Mouse (Mus musculus) G1E (cell line): ENCODE data around the gene Tm2d1. TPM values are rescaled to one million over a fixed set of nuclear protein-coding genes. Genes with fewer than 3 reads are reported as not detected.

Experiments used
- ATAC-seq: 2 replicates; pipeline ENCODE4 v1.8.0; 2016; ENCODE audit warnings: mild to moderate bottlenecking; ENCODE audit not compliant: insufficient number of reproducible peaks, poor library complexity, low FRiP score, severe bottlenecking; ENCODE audit errors: extremely low read depth
- DNase-seq: peaks from one replicate; pipeline ENCODE4 v3.0.0; 2012; ENCODE audit warnings: low spot score
- H3K27me3 ChIP-seq: 2 replicates; pipeline ENCODE4 v1.6.1; 2012; ENCODE audit warnings: mild to moderate bottlenecking, low read length, inconsistent platforms; ENCODE audit not compliant: insufficient read depth
- H3K36me3 ChIP-seq: replicated peaks from 2 replicates; pipeline ENCODE3; 2012; ENCODE audit warnings: mild to moderate bottlenecking, inconsistent platforms
- H3K4me1 ChIP-seq: 2 replicates; pipeline ENCODE4 v1.6.1; 2012; ENCODE audit warnings: low read depth, low read length, inconsistent platforms, mixed read lengths; ENCODE audit not compliant: insufficient read depth
- H3K4me3 ChIP-seq: 2 replicates; pipeline ENCODE4 v1.5.1; 2012; ENCODE audit warnings: low read depth, mild to moderate bottlenecking, inconsistent platforms, low read length, moderate library complexity, mixed read lengths
- H3K9me3 ChIP-seq: replicated peaks from 2 replicates; pipeline ENCODE4 v1.6.1; 2012; ENCODE audit warnings: inconsistent platforms
- CTCF ChIP-seq: IDR thresholded peaks from 2 replicates; pipeline ENCODE4 v1.5.1; 2012; ENCODE audit warnings: low read depth, low read length, inconsistent platforms, mixed read lengths
- GATA1 ChIP-seq: IDR thresholded peaks from 2 replicates; pipeline ENCODE4 v1.6.1; 2012; ENCODE audit warnings: borderline replicate concordance, low read length, inconsistent platforms, mixed read lengths
- GATA2 ChIP-seq: IDR thresholded peaks from 2 replicates; pipeline ENCODE4 v1.6.1; 2012; ENCODE audit warnings: low read depth, low read length, inconsistent platforms, borderline replicate concordance
- POLR2AphosphoS5 ChIP-seq: IDR thresholded peaks from 2 replicates; pipeline ENCODE4 v1.6.1; 2012; ENCODE audit warnings: low read depth, low read length, inconsistent platforms; ENCODE audit not compliant: insufficient replicate concordance
- TAL1 ChIP-seq: conservative IDR thresholded peaks from 2 replicates; pipeline ENCODE4 v1.6.1; 2012; ENCODE audit warnings: low read depth, low read length, inconsistent platforms, mixed read lengths
- polyA plus RNA-seq: library from polyadenylated mRNA; stranded (reverse); fragments of >175 nt; gene quantifications from 2 replicates; pipeline ENCODE4 v1.2.3, GENCODE M21; 2012
- total RNA-seq, 2 experiments: library from RNA; stranded (forward) in 1 of 2; stranded (reverse) in 1 of 2; fragments of 200-1000 nt in 1 of 2; fragments of >200 nt in 1 of 2; fragmentation: Nextera tagmentation in 1 of 2; gene quantifications; 2 replicates each; pipeline ENCODE4 v1.2.3; 2014 to 2017

The Tm2d1 gene
- total and polyA plus RNA-seq, 3 experiments: 9.8 to 17.8 (median 12.0) TPM

DNA sequence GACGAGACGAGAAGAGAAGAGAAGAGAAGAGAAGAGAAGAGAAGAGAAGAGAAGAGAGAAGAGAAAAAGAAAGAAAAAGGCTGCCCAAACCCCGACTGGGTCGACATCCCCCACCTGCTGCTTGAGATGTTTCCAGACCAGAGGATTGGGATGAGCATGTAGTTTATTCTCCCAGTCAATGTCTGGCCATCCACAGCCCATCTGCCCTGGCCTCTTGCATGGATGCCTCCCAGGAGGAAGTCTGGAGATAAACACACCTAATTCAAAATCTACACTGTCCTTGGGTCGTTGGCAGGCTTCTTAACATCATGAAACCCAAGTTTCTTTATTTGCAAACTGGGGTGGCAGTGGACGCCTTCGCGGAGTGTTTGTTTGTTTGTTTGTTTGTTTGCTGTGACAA lies 47.4 kb downstream of the Tm2d1 start:
- no peaks in the 10 kb centered on the region for H3K27me3 ChIP-seq
- DNase-seq: no peak
- H3K36me3 ChIP-seq: no peaks in the 10 kb centered on the region
- H3K4me1 ChIP-seq: no peaks in the 10 kb centered on the region
- H3K9me3 ChIP-seq: peaks cover 25% of the 10 kb centered on the region
- no peak for ATAC-seq
- TF ChIP-seq TAL1 (no peak), CTCF (no peak), GATA2 (no peak), POLR2AphosphoS5 (no peak), GATA1 (no peak)
- H3K4me3 ChIP-seq: no peak overlapping the region

DNA sequence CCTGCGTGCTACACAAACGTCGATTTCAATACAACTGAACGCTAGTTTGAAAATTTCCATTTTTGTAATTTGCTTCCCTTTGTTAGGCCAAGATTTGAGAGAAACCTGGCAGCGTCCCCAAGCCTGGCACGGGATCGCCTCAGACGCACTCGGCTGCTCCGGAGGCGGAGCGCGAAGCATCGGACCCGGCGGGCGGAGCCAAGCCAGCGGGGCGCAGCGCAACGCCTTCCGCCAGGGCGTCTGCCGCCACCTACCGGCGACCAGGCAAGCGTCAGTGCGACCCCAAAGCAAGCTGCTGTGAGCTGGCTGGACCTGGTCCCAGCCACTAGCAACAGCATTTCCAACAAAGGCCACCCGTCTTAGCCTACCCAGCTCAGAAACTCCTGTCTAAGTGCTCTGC lies 60.9 kb downstream of the Tm2d1 start:
- TF ChIP-seq CTCF (no peak), GATA2 (no peak), POLR2AphosphoS5 (no peak), TAL1 (no peak), GATA1 (no peak)
- Histone ChIP-seq H3K27me3 (no peaks in the 10 kb centered on the region), H3K9me3 (peaks cover 33% of the 10 kb centered on the region), H3K4me1 (no peaks in the 10 kb centered on the region), H3K4me3 (no peak overlapping the region), H3K36me3 (no peaks in the 10 kb centered on the region)
- DNase-seq (no peak), ATAC-seq (no peak)

DNA sequence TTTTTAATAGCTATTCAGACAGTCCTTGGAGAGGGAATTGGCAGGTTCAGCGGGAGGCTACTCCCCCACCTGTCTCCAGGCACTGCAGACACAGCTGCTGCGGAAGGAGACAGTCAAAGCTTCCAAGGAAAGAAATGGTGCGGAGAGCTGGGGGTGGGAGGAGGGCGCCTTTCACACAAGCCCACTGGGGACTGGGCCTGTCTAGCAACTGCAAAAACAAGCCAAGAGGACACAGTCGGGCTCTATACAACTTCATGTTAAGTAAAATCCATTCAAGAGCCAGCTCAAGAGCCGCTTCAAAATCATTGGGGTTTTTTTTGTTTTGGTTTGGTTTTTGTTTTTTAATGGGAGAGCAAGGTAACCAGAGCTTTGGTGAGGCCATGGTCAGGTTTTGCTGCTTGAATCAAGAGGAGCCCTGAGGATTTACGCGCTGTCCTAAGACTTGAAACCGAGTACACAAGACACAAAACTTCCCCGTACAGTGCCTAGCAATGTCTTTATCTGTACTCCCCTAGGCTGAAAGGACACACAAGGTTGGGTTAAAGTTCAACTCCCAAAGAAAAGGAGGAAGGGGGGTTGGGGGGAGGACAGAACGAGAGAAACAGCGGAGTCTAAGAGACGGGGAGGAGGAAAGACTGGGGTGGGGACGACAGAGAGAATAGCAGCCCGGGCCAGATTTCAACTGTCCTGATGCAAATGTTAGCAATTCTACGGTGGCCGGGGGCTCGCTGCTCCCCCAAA lies 61.6 kb downstream of the Tm2d1 start:
- DNase-seq: no peak
- Histone ChIP-seq H3K4me3 (no peak overlapping the region), H3K4me1 (no peaks in the 10 kb centered on the region), H3K9me3 (peaks cover 28% of the 10 kb centered on the region), H3K27me3 (no peaks in the 10 kb centered on the region), H3K36me3 (no peaks in the 10 kb centered on the region)
- TF ChIP-seq GATA1: no peak
- no peak for TF ChIP-seq TAL1
- no peak for TF ChIP-seq POLR2AphosphoS5
- TF ChIP-seq CTCF: no peak
- no peak for TF ChIP-seq GATA2
- no peak for ATAC-seq

DNA sequence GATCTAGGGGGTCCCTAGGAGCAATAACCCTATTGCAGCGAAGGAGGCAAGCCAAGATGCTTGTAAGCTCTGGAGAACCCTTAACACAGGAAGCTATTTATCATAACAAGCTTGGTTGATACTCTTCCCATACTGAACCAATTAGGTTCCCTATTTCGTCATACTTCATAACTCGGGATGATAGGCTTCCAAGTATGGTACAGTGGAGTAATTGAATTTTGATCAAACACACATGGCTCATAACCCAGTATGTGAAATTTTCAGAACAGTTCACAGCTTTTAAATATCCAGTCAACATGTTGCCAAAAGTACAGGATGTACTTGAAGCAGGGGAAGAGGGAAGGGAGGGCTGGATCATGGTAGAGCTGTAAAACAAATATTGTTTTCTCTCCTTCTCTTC lies 64.3 kb downstream of the Tm2d1 start:
- no peaks in the 10 kb centered on the region for H3K4me1 ChIP-seq
- DNase-seq (no peak), ATAC-seq (no peak)
- H3K36me3 ChIP-seq: no peaks in the 10 kb centered on the region
- no peak for TF ChIP-seq TAL1
- no peak for TF ChIP-seq POLR2AphosphoS5
- TF ChIP-seq GATA2: no peak
- no peak for TF ChIP-seq CTCF
- TF ChIP-seq GATA1: no peak
- peaks cover 26% of the 10 kb centered on the region for H3K9me3 ChIP-seq
- no peak overlapping the region for H3K4me3 ChIP-seq
- H3K27me3 ChIP-seq: no peaks in the 10 kb centered on the region

DNA sequence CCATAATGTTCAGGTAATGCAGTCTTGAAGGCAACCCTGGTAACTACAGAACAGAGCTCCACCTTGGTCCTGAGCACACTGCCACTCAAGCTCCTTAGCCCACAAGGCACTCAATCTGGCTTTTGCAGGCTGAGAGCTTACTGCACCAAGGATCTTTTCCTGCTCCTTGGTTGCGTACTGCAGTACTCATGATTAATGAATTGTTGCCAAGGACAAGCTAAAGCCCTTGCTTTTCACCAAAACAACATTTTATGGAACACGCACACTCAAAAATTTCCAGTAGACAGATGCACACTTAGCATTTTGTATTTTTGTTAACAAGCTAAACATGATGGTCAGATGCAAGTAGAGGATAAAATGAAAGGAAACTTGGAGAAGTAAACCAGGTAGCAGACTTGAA lies 66.0 kb downstream of the Tm2d1 start:
- TF ChIP-seq TAL1: no peak
- no peak for TF ChIP-seq GATA2
- TF ChIP-seq POLR2AphosphoS5: no peak
- no peak for TF ChIP-seq GATA1
- no peak for TF ChIP-seq CTCF

More for the DNA sequence above, 66.0 kb downstream of the Tm2d1 start:
- DNase-seq (no peak), ATAC-seq (no peak)
- H3K27me3 ChIP-seq: no peaks in the 10 kb centered on the region
- no peak overlapping the region for H3K4me3 ChIP-seq
- no peaks in the 10 kb centered on the region for H3K4me1 ChIP-seq
- peaks cover 18% of the 10 kb centered on the region for H3K9me3 ChIP-seq
- no peaks in the 10 kb centered on the region for H3K36me3 ChIP-seq

Other genes starting within 250 kb of the Tm2d1 start
- 0.34 TPM in 1 of 2 replicates, not detected in the other for gene Patj, start 12.5 kb upstream of the Tm2d1 start, total RNA-seq (2014; fragmentation: Nextera tagmentation)
- 0.82 and 2.0 TPM in 2 replicates for gene Patj, start 12.5 kb upstream of the Tm2d1 start, total RNA-seq (2017)
- gene Patj, start 12.5 kb upstream of the Tm2d1 start, polyA plus RNA-seq: not detected in 2 replicates